Mouse (Mus musculus) thymus, adult 2 months (tissue): ENCODE data around the gene Fam206a.

ENCODE experiments used
- CTCF ChIP-seq: fragments of 200-500 bp; IDR thresholded peaks from 2 replicates; pipeline ENCODE4 v1.5.1; 2012; ENCODE audit warnings: mild to moderate bottlenecking, control low read depth, low read length, moderate library complexity, borderline replicate concordance; ENCODE audit not compliant: control insufficient read depth, poor library complexity, insufficient read depth; ENCODE audit errors: extremely low read depth
- POLR2A ChIP-seq: fragments of 200-500 bp; IDR thresholded peaks from 2 replicates; pipeline ENCODE4 v1.6.1; 2012; ENCODE audit warnings: mild to moderate bottlenecking, low read length, control low read depth, moderate library complexity; ENCODE audit not compliant: control insufficient read depth, poor library complexity, insufficient read depth; ENCODE audit errors: extremely low read depth

DNA sequence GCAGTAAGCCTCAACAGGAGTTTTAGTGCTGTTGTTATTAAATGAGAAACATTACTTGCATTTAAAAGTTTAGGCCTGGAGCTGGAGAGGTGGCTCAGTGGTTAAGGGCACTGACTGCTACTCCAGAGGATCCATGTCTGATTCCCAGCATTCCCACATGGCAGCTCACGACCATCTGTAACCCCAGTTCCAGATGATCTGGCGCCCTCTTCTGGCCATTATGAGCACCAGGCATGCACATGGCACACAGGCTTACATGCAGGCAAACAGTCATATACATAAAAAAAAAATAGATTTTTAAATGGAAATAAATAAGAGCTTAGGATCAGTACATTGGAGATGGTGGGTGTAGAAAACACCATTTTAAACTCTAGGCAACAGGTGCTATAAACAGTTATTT, 41.8 kb downstream of the Fam206a start:
- TF ChIP-seq POLR2A (no peak), CTCF (no peak)
